Mouse (Mus musculus) intestine, postnatal 0 days (tissue): ENCODE results near the gene Lrrc17. TPM values are rescaled to one million over a fixed set of nuclear protein-coding genes. Genes with fewer than 3 reads are reported as not detected.

ENCODE experiments used
- ATAC-seq: fragments of 200-750 bp; cut with Nextera tagmentation; 2 replicates; pipeline ENCODE4 v1.8.0; 2017; ENCODE audit warnings: mild to moderate bottlenecking, moderate TSS enrichment, moderate library complexity
- H3K27ac ChIP-seq: fragments of 300-500 bp; sonication (generic); 2 replicates; pipeline ENCODE4 v1.5.1; 2014; ENCODE audit warnings: mild to moderate bottlenecking, low read depth, low read length, moderate library complexity
- H3K27me3 ChIP-seq: fragments of 300-500 bp; sonication (generic); replicated peaks from 2 replicates; pipeline ENCODE4 v1.6.1; 2014; ENCODE audit warnings: low read length, mixed read lengths; ENCODE audit not compliant: control insufficient read depth, insufficient read depth
- H3K36me3 ChIP-seq: fragments of 300-500 bp; sonication (generic); 2 replicates; pipeline ENCODE4 v1.6.1; 2014; ENCODE audit warnings: mild to moderate bottlenecking, moderate library complexity; ENCODE audit not compliant: control insufficient read depth, insufficient read depth
- H3K4me1 ChIP-seq: fragments of 300-500 bp; sonication (generic); replicated peaks from 2 replicates; pipeline ENCODE4 v1.6.1; 2014; ENCODE audit warnings: antibody characterized with exemption, low read length, mixed read lengths; ENCODE audit not compliant: control insufficient read depth, insufficient read depth
- H3K4me2 ChIP-seq: fragments of 300-500 bp; sonication (generic); replicated peaks from 2 replicates; pipeline ENCODE4 v1.6.1; 2014; ENCODE audit warnings: low read depth, mild to moderate bottlenecking, moderate library complexity
- H3K4me3 ChIP-seq: fragments of 300-500 bp; sonication (generic); 2 replicates; pipeline ENCODE4 v1.5.1; 2014; ENCODE audit warnings: low read depth, low read length
- H3K9ac ChIP-seq: fragments of 300-500 bp; sonication (generic); 2 replicates; pipeline ENCODE4 v1.6.1; 2014; ENCODE audit warnings: mild to moderate bottlenecking, low read depth, low read length
- H3K9me3 ChIP-seq: fragments of 300-500 bp; sonication (generic); 2 replicates; pipeline ENCODE4 v1.6.1; 2016; ENCODE audit warnings: mixed run types; ENCODE audit not compliant: control insufficient read depth
- CTCF ChIP-seq: sonication (generic); IDR thresholded peaks from 2 replicates; pipeline ENCODE4 v1.5.1; 2016; ENCODE audit warnings: low read depth, mild to moderate bottlenecking, control low read depth, antibody characterized with exemption, moderate library complexity
- WGBS: fragments of 180-500 bp; shearing (Covaris S2); extraction: QIAGEN DNeasy Blood & Tissue Kit; methylation state at CpG from one replicate; pipeline ENCODE4 v1.1.7; 2014; 5-methylcytosine and 5-hydroxymethylcytosine counted together
- polyA plus RNA-seq: library from polyadenylated mRNA; unstranded; fragments of >200 nt; fragmentation: Nextera tagmentation; extraction: Ambion mirVana; gene quantifications from 2 replicates; pipeline ENCODE4 v1.2.1, GENCODE M21; 2015

Lrrc17 gene
- polyA plus RNA-seq, 1 experiment from 2014 or later: 10.3 TPM

GRCm38 (mm10) chr5:21517562-21517961 is 25.8 kb upstream of the Lrrc17 start:
- no peak for TF ChIP-seq CTCF
- no peaks in the 10 kb centered on the region for H3K9me3 ChIP-seq
- H3K4me1 ChIP-seq: no peaks in the 10 kb centered on the region
- no peak overlapping the region for H3K4me3 ChIP-seq
- no peaks in the 10 kb centered on the region for H3K36me3 ChIP-seq
- H3K27ac ChIP-seq: no peak overlapping the region
- H3K27me3 ChIP-seq: no peaks in the 10 kb centered on the region
- 85% methylated on average over 2 of the region's 2 CpGs for WGBS
- no peak overlapping the region for H3K9ac ChIP-seq
- no peak for ATAC-seq
- no peak overlapping the region for H3K4me2 ChIP-seq

- Histone ChIP-seq H3K27ac (no peak overlapping the region), H3K27me3 (no peaks in the 10 kb centered on the region), H3K36me3 (no peaks in the 10 kb centered on the region), H3K4me1 (no peaks in the 10 kb centered on the region), H3K9me3 (no peaks in the 10 kb centered on the region), H3K4me3 (no peak overlapping the region), H3K4me2 (no peak overlapping the region), H3K9ac (no peak overlapping the region)
- TF ChIP-seq CTCF: no peak
- 76% methylated on average over 4 of the region's 4 CpGs for WGBS
- no peak for ATAC-seq
Observed at GRCm38 (mm10) chr5:21518207-21518606, 25.2 kb upstream of the Lrrc17 start.

GRCm38 (mm10) chr5:21519166-21519565 is 24.2 kb upstream of the Lrrc17 start:
- no peak for TF ChIP-seq CTCF

GRCm38 (mm10) chr5:21526835-21527485 is 16.4 kb upstream of the Lrrc17 start:
- Histone ChIP-seq H3K4me2 (no peak overlapping the region), H3K27ac (no peak overlapping the region), H3K9ac (no peak overlapping the region), H3K4me3 (no peak overlapping the region), H3K9me3 (no peaks in the 10 kb centered on the region), H3K4me1 (0 out of 2 replicates have a peak, but pooled peaks cover 5% of the 10 kb centered on the region), H3K27me3 (no peaks in the 10 kb centered on the region), H3K36me3 (no peaks in the 10 kb centered on the region)
- TF ChIP-seq CTCF: no peak
- WGBS: 73% methylated on average over 11 of the region's 11 CpGs
- ATAC-seq: no peak

More at GRCm38 (mm10) chr5:21519166-21519565, 24.2 kb upstream of the Lrrc17 start:
- Histone ChIP-seq H3K36me3 (no peaks in the 10 kb centered on the region), H3K9me3 (no peaks in the 10 kb centered on the region), H3K4me1 (no peaks in the 10 kb centered on the region), H3K4me3 (no peak overlapping the region), H3K27ac (no peak overlapping the region), H3K9ac (no peak overlapping the region), H3K4me2 (no peak overlapping the region), H3K27me3 (no peaks in the 10 kb centered on the region)
- ATAC-seq: no peak
- WGBS: 89% methylated on average over 3 of the region's 3 CpGs

GRCm38 (mm10) chr5:21527488-21527911 is 15.9 kb upstream of the Lrrc17 start:
- no peak overlapping the region for H3K4me2 ChIP-seq
- H3K27ac ChIP-seq: no peak overlapping the region
- 0 out of 2 replicates have a peak, but pooled peaks cover 5% of the 10 kb centered on the region for H3K4me1 ChIP-seq
- no peaks in the 10 kb centered on the region for H3K27me3 ChIP-seq
- no peak overlapping the region for H3K4me3 ChIP-seq
- H3K9me3 ChIP-seq: no peaks in the 10 kb centered on the region
- no peak overlapping the region for H3K9ac ChIP-seq
- ATAC-seq: no peak
- WGBS: 52% methylated on average over 4 of the region's 4 CpGs
- H3K36me3 ChIP-seq: no peaks in the 10 kb centered on the region
- no peak for TF ChIP-seq CTCF

- Histone ChIP-seq H3K4me2 (no peak overlapping the region), H3K4me3 (no peak overlapping the region), H3K36me3 (no peaks in the 10 kb centered on the region), H3K27me3 (no peaks in the 10 kb centered on the region), H3K27ac (no peak overlapping the region), H3K9me3 (no peaks in the 10 kb centered on the region), H3K9ac (no peak overlapping the region), H3K4me1 (0 out of 2 replicates have a peak, but pooled peaks cover 5% of the 10 kb centered on the region)
- no peak for TF ChIP-seq CTCF
- ATAC-seq: no peak
- WGBS: 62% methylated on average over 15 of the region's 15 CpGs
Observed at GRCm38 (mm10) chr5:21528068-21528842, 15.1 kb upstream of the Lrrc17 start.
